Mouse (Mus musculus) gastrocnemius, adult 8-10 months (tissue): ENCODE measurements at regions not wholly inside any gene's neighbourhood (a gene's known extent, or its start where the extent isn't known, plus 50 kb on each side); places are given as distances from the start of the nearest gene placed in this dataset.

ENCODE experiments used
- DNase-seq, 2 experiments: peaks; one replicate each; pipeline ENCODE4 v3.0.0; 2022; ENCODE audit warnings: low spot score in 2 of 2

GRCm38 (mm10) chr10:67439042-67439635 is 96.1 kb upstream of the Egr2 start:
- peak in 1 of 2 experiments; percentile 3 for DNase-seq

GRCm38 (mm10) chr10:67439844-67440243 is 95.4 kb upstream of the Egr2 start:
- no peak for DNase-seq

GRCm38 (mm10) chr10:67441243-67441642 is 94.0 kb upstream of the Egr2 start:
- no peak for DNase-seq

GRCm38 (mm10) chr10:67448875-67449274 is 86.4 kb upstream of the Egr2 start:
- no peak for DNase-seq

GRCm38 (mm10) chr10:67454149-67454548 is 81.1 kb upstream of the Egr2 start:
- DNase-seq, result no peak

GRCm38 (mm10) chr10:67458447-67459272 is 76.6 kb upstream of the Egr2 start:
- no peak for DNase-seq

GRCm38 (mm10) chr10:67461321-67461720 is 74.0 kb upstream of the Egr2 start:
- DNase-seq, result no peak

GRCm38 (mm10) chr10:67461862-67462261 is 73.4 kb upstream of the Egr2 start:
- DNase-seq, result no peak

- no peak for DNase-seq
Measured at GRCm38 (mm10) chr10:67468724-67469123, 66.6 kb upstream of the Egr2 start.

GRCm38 (mm10) chr10:67473016-67473415 is 62.3 kb upstream of the Egr2 start:
- DNase-seq, result no peak

- no peak for DNase-seq
Measured at GRCm38 (mm10) chr10:67474336-67474735, 60.9 kb upstream of the Egr2 start.

GRCm38 (mm10) chr10:67482268-67482667 is 53.0 kb upstream of the Egr2 start:
- no peak for DNase-seq

- no peak for DNase-seq
Measured at GRCm38 (mm10) chr10:67483371-67483770, 51.9 kb upstream of the Egr2 start.

GRCm38 (mm10) chr10:67484091-67484745 is 51.1 kb upstream of the Egr2 start:
- no peak for DNase-seq
